Mouse (Mus musculus): ENCODE results near the gene Afap1. TPM values are rescaled to one million over a fixed set of nuclear protein-coding genes. Genes with fewer than 3 reads are reported as not detected.

Gene Afap1
- polyA plus RNA-seq, 1 experiment from 2014 or later = 20.8 TPM

GRCm38 (mm10) chr5:35938249-35939223 lies 45.4 kb downstream of the Afap1 start:
- H3K4me3 ChIP-seq (ENCODE audit: low read length) = no peak overlapping the region
- H3K27me3 ChIP-seq (ENCODE audit: control insufficient read depth, insufficient read depth, low read depth, low read length) = no peaks in the 10 kb centered on the region
- peaks cover 32% of the 10 kb centered on the region for H3K4me1 ChIP-seq (replicated peaks; ENCODE audit: control insufficient read depth, insufficient read depth, low read length)
- 0 out of 2 replicates have a peak, but pooled peaks cover 3% of the 10 kb centered on the region for H3K9me3 ChIP-seq (ENCODE audit: control insufficient read depth, low read length)
- H3K27ac ChIP-seq (ENCODE audit: low read length) = peak overlapping the region; percentile 60
- ATAC-seq (ENCODE audit: low read depth) = 0 out of 2 replicates have a peak, but pooled peaks have one; percentile 8
- H3K9ac ChIP-seq (ENCODE audit: low read length) = no peak overlapping the region
- peaks cover 8% of the 10 kb centered on the region; the same call in 1 of the 2 replicates for H3K36me3 ChIP-seq (ENCODE audit: control insufficient read depth, insufficient read depth, low read length)
- WGBS = 46% methylated on average over 10 of the region's 10 CpGs
- no peak overlapping the region for H3K4me2 ChIP-seq (ENCODE audit: low read depth, low read length)

DNA sequence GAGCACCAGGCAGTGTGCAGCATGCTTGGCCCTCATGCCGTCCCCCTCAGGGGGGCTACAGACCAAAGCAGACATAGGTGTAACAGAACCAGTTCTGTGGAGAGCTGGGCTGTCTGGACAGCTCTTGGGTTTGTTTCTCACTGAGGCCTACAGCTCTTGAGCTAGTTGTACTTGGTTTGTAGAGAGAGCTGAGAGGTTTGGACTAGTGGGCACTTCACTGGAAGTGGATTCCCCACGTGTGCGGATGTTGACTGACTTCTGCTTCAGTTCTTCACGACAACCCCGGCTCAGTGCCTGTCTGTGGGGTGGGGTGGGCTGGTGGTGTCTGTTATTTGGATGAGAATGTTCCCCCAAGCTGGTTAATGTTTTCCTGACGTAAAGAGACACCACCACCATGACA lies 46.8 kb downstream of the Afap1 start:
- Histone ChIP-seq H3K4me2 (ENCODE audit: low read depth, low read length) (no peak overlapping the region), H3K4me3 (ENCODE audit: low read length) (no peak overlapping the region), H3K27me3 (ENCODE audit: control insufficient read depth, insufficient read depth, low read depth, low read length) (no peaks in the 10 kb centered on the region), H3K9ac (ENCODE audit: low read length) (no peak overlapping the region), H3K36me3 (ENCODE audit: control insufficient read depth, insufficient read depth, low read length) (peaks cover 8% of the 10 kb centered on the region; the same call in 1 of the 2 replicates), H3K27ac (ENCODE audit: low read length) (no peak overlapping the region; the same call in 1 of the 2 replicates), H3K4me1 (replicated peaks; ENCODE audit: control insufficient read depth, insufficient read depth, low read length) (peaks cover 33% of the 10 kb centered on the region), H3K9me3 (ENCODE audit: control insufficient read depth, low read length) (0 out of 2 replicates have a peak, but pooled peaks cover 3% of the 10 kb centered on the region)
- peak; percentile 45 for ATAC-seq (ENCODE audit: low read depth)
- WGBS = 48% methylated on average over 6 of the region's 6 CpGs

DNA sequence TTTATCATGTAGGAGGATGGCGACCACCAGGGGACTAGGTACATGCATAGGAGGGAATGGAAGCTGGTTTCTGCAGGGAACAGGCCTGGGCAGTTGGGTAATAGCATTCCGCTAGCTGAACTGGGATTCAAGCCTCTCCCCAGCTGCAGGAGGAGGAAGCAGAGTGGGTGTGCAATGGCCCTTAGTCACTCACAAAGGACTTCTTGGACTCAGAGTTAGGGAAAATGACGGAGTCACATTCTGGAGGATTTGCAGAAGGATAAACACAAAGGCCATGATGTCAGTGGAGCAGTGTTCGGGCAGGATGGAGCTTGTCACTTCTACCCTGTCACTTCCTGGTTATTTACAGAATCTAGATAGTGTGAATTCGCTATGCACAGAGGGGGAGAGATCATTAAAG lies 50.4 kb downstream of the Afap1 start:
- peak; percentile 79 for ATAC-seq (ENCODE audit: low read depth)
- H3K27ac ChIP-seq (ENCODE audit: low read length) = peak overlapping the region; percentile 93
- no peaks in the 10 kb centered on the region for H3K27me3 ChIP-seq (ENCODE audit: control insufficient read depth, insufficient read depth, low read depth, low read length)
- H3K9me3 ChIP-seq (ENCODE audit: control insufficient read depth, low read length) = 0 out of 2 replicates have a peak, but pooled peaks cover 3% of the 10 kb centered on the region
- H3K4me2 ChIP-seq (ENCODE audit: low read depth, low read length) = no peak overlapping the region
- peaks cover 11% of the 10 kb centered on the region for H3K36me3 ChIP-seq (ENCODE audit: control insufficient read depth, insufficient read depth, low read length)
- H3K9ac ChIP-seq (ENCODE audit: low read length) = no peak overlapping the region
- H3K4me1 ChIP-seq (replicated peaks; ENCODE audit: control insufficient read depth, insufficient read depth, low read length) = peaks cover 33% of the 10 kb centered on the region
- no peak overlapping the region for H3K4me3 ChIP-seq (ENCODE audit: low read length)
- WGBS = 46% methylated on average over 5 of the region's 5 CpGs

GRCm38 (mm10) chr5:35946841-35947240 lies 53.7 kb downstream of the Afap1 start:
- Histone ChIP-seq H3K9ac (ENCODE audit: low read length) (no peak overlapping the region), H3K9me3 (ENCODE audit: control insufficient read depth, low read length) (0 out of 2 replicates have a peak, but pooled peaks cover 3% of the 10 kb centered on the region), H3K4me3 (ENCODE audit: low read length) (no peak overlapping the region), H3K27me3 (ENCODE audit: control insufficient read depth, insufficient read depth, low read depth, low read length) (no peaks in the 10 kb centered on the region), H3K4me1 (replicated peaks; ENCODE audit: control insufficient read depth, insufficient read depth, low read length) (peaks cover 25% of the 10 kb centered on the region), H3K36me3 (ENCODE audit: control insufficient read depth, insufficient read depth, low read length) (peaks cover 24% of the 10 kb centered on the region), H3K27ac (ENCODE audit: low read length) (no peak overlapping the region), H3K4me2 (ENCODE audit: low read depth, low read length) (no peak overlapping the region)
- WGBS = 51% methylated on average over 2 of the region's 2 CpGs
- peak; percentile 32 for ATAC-seq (ENCODE audit: low read depth)

DNA sequence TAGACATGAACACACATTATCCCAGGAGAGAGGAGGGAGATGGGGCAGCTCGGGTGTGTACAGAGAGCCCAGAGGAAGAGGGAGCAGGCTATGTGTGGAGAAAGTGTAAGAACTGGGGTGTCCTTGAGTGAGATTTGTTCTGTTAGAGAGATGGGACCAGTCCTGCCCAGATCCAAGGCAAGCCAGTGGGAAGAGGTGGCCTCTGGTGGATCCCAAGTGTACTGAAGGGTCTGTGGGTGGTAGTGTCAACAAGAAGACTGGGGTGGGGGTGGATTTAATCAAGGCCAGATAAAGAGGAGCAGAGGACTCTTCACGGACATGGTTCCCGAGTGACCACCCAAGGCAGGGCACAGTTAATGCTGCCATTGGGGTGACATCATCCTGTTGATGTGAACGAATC lies 54.3 kb downstream of the Afap1 start:
- Histone ChIP-seq H3K27me3 (ENCODE audit: control insufficient read depth, insufficient read depth, low read depth, low read length) (no peaks in the 10 kb centered on the region), H3K27ac (ENCODE audit: low read length) (peak overlapping the region; percentile 58; the same call in 1 of the 2 replicates), H3K4me2 (ENCODE audit: low read depth, low read length) (no peak overlapping the region), H3K9me3 (ENCODE audit: control insufficient read depth, low read length) (0 out of 2 replicates have a peak, but pooled peaks cover 3% of the 10 kb centered on the region), H3K4me1 (replicated peaks; ENCODE audit: control insufficient read depth, insufficient read depth, low read length) (peaks cover 25% of the 10 kb centered on the region), H3K4me3 (ENCODE audit: low read length) (no peak overlapping the region), H3K9ac (ENCODE audit: low read length) (no peak overlapping the region), H3K36me3 (ENCODE audit: control insufficient read depth, insufficient read depth, low read length) (peaks cover 29% of the 10 kb centered on the region)
- no peak for ATAC-seq (ENCODE audit: low read depth)
- 62% methylated on average over 4 of the region's 4 CpGs for WGBS

DNA sequence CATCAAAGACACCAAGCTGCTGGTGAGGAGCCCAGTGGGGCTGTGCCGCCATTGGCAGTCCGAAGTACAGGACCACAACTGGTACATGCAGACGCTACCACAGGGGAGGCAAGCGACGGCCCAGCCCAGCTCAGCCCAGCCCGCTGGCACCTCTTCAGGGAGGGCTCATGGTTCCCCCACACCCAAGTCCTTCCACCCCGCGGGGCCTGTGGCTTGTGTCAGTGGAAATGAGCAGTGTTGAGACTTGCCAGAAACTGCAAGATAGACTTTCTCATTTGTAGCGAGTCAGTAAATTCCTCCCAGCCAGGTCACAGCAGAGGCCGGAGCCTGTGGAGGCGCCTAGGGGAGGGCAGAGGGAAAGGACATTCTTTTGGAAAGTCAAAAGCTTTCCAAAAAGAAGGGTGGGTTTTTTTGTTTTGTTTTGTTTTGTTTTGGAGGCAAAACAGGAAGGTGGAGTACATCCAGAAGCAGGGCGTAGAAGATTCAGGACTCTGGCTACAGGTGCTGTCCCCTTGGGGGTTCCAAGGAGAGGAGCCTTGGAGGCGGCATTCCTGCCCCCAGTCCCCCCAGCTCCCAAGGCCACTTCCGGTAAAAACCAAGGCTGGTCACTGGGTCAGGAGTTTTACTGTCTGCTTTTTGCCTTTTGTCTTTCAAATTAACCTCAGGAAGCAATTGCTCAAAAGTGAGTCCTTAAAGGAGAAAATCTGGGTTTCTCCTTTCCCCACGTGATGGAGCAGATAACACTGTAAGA lies 55.3 kb downstream of the Afap1 start:
- Histone ChIP-seq H3K9me3 (ENCODE audit: control insufficient read depth, low read length) (no peaks in the 10 kb centered on the region), H3K36me3 (ENCODE audit: control insufficient read depth, insufficient read depth, low read length) (peaks cover 27% of the 10 kb centered on the region), H3K9ac (ENCODE audit: low read length) (no peak overlapping the region), H3K4me3 (ENCODE audit: low read length) (no peak overlapping the region), H3K4me1 (replicated peaks; ENCODE audit: control insufficient read depth, insufficient read depth, low read length) (peaks cover 17% of the 10 kb centered on the region), H3K4me2 (ENCODE audit: low read depth, low read length) (no peak overlapping the region), H3K27me3 (ENCODE audit: control insufficient read depth, insufficient read depth, low read depth, low read length) (no peaks in the 10 kb centered on the region), H3K27ac (ENCODE audit: low read length) (peak overlapping the region; percentile 58)
- WGBS = 69% methylated on average over 15 of the region's 15 CpGs
- ATAC-seq (ENCODE audit: low read depth) = peak; percentile 35

GRCm38 (mm10) chr5:35949061-35949460 lies 55.9 kb downstream of the Afap1 start:
- Histone ChIP-seq H3K27ac (ENCODE audit: low read length) (no peak overlapping the region), H3K4me2 (ENCODE audit: low read depth, low read length) (no peak overlapping the region), H3K36me3 (ENCODE audit: control insufficient read depth, insufficient read depth, low read length) (peaks cover 27% of the 10 kb centered on the region), H3K27me3 (ENCODE audit: control insufficient read depth, insufficient read depth, low read depth, low read length) (no peaks in the 10 kb centered on the region), H3K9ac (ENCODE audit: low read length) (no peak overlapping the region), H3K4me3 (ENCODE audit: low read length) (no peak overlapping the region), H3K4me1 (replicated peaks; ENCODE audit: control insufficient read depth, insufficient read depth, low read length) (peaks cover 14% of the 10 kb centered on the region), H3K9me3 (ENCODE audit: control insufficient read depth, low read length) (no peaks in the 10 kb centered on the region)
- WGBS = 69% methylated on average over 5 of the region's 5 CpGs
- ATAC-seq (ENCODE audit: low read depth) = no peak

GRCm38 (mm10) chr5:35950504-35950903 lies 57.4 kb downstream of the Afap1 start:
- no peak overlapping the region for H3K27ac ChIP-seq (ENCODE audit: low read length)
- H3K4me3 ChIP-seq (ENCODE audit: low read length) = no peak overlapping the region
- H3K36me3 ChIP-seq (ENCODE audit: control insufficient read depth, insufficient read depth, low read length) = peaks cover 27% of the 10 kb centered on the region
- no peak overlapping the region for H3K4me2 ChIP-seq (ENCODE audit: low read depth, low read length)
- no peak overlapping the region for H3K9ac ChIP-seq (ENCODE audit: low read length)
- H3K27me3 ChIP-seq (ENCODE audit: control insufficient read depth, insufficient read depth, low read depth, low read length) = no peaks in the 10 kb centered on the region
- no peaks in the 10 kb centered on the region for H3K9me3 ChIP-seq (ENCODE audit: control insufficient read depth, low read length)
- WGBS = 87% methylated on average over 7 of the region's 7 CpGs
- ATAC-seq (ENCODE audit: low read depth) = no peak
- H3K4me1 ChIP-seq (replicated peaks; ENCODE audit: control insufficient read depth, insufficient read depth, low read length) = peaks cover 11% of the 10 kb centered on the region
